Mouse (Mus musculus): ENCODE measurements around the gene Borcs5.

GRCm38 (mm10) chr6:134723326-134723725 is 84.0 kb downstream of the Borcs5 start:
- TF ChIP-seq CTCF (IDR thresholded peaks at IDR 0.05; ENCODE audit: low read depth, low read length) (no peak), POLR2AphosphoS5 (IDR thresholded peaks at IDR 0.05; ENCODE audit: insufficient replicate concordance, low read depth, low read length) (no peak), GATA1 (IDR thresholded peaks at IDR 0.05; ENCODE audit: borderline replicate concordance, low read length) (no peak)

Data from G1E (cell line).